Mouse (Mus musculus) T-helper 2 cell (primary cell): ENCODE measurements around the gene Hoxa1.

ENCODE experiments used
- in situ Hi-C: fragments of 300-600 bp; cut with MboI, MseI; formaldehyde crosslinking; loops from one replicate; pipeline ENCODE4 v1.15.1; 2025; ENCODE audit warnings: high pct_unique_total_duplicates

The Hoxa1 gene

DNA sequence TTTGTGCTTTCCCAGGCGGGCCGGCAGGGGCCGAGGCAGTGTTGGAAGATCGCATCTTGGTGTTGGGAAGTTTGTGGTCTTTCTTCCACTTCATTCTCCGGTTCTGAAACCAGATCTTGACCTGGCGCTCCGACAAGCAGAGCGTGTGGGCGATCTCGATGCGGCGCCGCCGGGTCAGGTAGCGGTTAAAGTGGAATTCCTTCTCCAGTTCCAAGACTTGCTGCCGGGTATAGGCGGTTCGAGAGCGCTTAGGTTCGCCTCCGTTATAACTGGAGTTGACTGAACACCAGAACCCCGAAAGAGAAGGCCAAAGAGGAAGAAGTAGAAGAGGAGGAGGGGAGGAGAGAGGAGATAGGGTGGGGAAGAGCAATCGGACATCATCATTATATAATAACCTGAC lies 32.3 kb upstream of the Hoxa1 start:
- in situ Hi-C loops = no loop called here

DNA sequence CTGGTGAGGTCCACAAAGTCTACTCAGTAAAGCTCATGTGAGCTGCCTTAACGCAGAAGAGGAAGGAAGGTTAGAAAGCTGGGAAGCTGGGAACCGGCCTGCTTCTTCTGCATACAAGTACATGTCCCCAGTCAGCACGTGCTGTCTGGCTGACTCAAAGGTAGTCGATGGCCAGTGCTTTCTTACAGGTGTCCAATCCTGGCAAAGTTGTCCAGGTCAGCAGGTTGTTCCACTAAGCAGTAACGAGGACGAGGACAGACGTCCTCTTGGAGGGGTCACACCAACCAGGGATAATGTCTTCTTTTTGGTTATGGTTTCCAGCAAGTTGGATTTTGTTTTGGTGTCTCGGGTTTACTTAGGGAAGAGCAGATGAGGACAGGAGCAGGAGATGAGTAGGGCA lies 31.8 kb upstream of the Hoxa1 start:
- in situ Hi-C loops = no loop called here

DNA sequence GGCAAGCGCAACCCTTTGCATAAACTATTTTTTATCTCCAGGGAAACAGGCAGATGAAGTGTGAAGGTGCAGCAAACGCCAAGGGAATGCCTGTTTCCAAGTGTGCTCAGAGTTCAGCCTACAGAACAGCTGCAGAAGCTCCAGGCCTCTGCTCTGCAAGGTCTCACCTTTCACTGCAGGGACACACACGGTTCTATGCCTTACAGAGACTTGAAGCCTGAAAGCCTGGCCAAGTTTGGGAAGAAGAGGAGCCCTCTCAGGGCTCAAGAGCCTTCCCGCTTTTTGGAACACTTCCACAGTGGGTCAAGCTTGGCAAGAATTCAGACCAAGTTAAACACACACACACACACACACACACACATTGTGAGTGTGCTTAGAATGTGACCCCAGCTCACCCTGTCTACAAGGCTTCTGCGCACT lies 31.1 kb upstream of the Hoxa1 start:
- in situ Hi-C loops = no loop called here

DNA sequence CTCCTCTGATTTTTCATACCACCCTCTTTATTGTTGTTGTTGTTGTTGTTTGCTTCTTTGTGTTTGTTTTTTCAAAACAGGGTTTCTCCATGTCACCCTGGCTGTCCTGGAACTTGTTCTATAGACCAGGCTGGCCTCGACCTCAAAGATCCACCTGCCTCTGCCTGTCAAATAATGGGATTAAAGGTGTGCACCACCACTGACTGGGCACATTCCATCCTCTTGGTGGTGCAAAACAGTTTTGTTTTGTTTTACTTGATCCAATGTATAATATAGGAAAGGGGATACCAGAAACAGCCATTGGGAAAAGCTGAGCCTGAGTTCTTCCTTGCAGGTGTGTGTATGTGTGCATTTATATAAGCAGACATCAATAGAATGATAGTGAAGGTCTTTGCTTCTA lies 28.4 kb upstream of the Hoxa1 start:
- in situ Hi-C loops = no loop called here

DNA sequence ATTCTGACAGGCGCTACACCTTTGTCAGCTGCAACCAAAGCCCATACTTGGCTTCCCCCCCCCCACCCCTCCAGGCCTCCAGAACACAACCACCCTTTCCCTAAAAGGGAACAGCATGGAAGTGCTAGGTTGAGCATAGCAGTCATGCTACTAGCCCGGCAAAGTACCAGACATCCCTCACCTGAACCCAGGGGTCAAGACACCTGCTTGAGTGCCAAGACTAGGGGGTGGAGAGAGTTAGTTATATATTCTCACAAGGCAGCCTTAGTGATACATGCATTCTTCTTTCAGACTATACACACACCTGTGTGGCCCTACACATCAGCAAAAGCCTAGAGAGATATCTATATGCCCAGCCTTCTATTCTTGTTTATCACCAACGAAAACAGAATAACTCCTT lies 27.7 kb upstream of the Hoxa1 start:
- in situ Hi-C loops = no loop called here

DNA sequence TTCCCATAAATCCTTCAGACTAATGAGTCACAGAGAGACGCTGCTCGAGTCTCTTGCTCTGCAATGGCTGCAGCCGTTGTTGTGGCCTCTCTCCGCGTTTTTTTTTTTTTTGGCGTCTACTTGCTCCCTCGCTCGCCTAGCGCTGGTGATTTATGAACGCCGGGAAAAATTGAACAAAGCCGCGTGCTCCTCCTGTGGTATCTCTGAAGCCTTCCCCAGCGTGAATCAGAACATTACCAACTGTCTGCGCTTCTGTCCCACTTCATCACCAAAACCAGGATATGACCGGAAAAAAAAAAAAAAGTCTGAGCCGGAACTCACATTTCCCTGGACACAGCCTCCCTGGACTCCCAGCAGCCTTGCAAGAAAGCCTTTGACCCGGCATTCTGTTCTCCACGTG lies 27.1 kb upstream of the Hoxa1 start:
- in situ Hi-C loops = no loop called here

DNA sequence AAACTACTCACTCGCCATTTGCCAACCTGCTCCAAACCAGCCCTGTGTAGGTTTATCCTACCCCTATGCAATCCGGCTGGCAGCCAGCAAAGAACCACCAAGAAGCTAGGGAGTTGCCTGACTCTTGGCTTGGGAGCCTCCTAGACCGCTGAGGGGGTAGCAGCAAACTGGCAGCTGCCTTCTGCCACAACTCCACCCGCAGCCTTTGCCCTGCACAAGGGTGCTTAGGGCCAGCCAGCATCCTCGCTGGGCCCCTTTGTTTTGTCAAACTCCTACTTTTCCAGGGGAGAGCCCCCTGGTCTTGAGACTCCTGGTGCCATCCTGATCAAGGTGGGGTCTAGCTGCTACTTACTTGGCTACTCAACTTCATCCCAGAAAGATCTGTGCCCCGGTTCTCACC lies 26.6 kb upstream of the Hoxa1 start:
- in situ Hi-C loops = no loop called here

DNA sequence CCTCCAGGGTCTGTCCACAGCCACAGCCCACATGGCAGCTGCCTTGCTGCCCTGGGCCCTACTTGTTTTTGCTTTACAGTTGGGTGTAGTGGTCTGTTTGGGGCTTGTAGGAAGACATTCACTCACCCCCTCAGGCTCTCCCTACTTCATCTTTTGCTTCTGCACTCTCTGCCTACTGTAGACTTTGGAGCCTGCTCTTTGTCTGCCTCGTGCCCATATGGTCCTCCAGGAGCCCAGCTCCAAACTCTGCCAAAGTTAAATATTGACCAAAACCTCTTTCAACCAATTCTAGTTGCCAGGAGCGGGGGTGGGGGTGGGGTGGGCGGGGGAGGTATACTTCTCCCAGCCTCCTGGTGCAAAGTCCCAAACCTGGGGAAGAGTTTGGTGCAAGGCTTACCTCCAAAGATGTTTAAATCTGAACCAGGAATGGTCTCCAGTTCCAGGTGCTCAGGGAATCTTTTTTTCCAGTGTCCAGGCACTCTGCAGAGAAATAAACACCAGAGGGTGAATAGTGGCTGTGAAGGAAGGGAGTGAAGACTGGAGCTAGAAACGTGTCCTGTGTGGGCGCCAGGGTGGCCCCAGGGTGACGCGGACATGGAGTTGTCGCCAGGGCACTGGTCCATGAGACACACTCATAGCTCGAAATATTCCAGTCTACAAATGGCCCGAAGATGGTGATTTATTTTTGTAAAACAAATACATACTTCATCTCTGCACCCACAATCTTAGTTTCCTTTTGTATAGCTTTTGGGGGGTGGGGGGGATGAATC lies 25.4 kb upstream of the Hoxa1 start:
- in situ Hi-C loops = no loop called here

DNA sequence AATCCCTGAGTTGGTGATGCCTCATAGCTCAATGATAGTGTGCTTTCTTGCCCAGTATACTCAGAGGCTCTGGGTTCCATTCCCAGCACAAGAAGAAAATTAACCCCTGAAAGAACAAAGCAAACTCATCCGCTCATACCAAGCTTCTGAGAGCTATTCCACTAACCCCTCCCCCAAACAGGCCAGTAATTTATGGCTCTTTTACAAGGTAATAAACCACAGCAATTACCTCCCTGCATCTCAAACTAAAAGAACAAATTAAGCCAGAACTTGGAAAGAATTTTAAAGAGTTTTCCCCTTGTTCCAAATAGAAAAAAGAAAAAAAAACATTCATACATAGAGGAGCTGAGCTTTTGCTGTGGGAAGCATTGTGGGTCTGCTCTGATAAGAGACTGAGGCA lies 24.7 kb upstream of the Hoxa1 start:
- in situ Hi-C loops = no loop called here

DNA sequence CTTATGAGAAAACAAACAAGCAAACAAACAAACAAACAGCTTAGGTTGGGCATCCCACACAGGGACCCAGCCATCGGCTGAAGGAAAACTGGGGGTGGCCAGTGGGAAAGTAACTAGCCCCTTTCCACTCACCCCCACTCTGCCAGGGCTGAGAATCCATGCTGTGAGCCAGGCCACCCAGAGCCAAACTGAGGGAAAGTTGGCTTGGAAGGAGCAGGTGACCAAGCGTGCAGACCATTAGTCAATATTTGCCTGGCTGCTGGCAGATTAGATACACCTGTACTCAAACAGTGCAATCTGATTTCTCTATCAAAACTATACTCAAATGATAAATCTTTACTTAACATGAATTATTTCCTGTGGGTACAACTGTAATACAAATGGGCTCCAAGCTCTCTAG lies 23.9 kb upstream of the Hoxa1 start:
- in situ Hi-C loops = no loop called here

DNA sequence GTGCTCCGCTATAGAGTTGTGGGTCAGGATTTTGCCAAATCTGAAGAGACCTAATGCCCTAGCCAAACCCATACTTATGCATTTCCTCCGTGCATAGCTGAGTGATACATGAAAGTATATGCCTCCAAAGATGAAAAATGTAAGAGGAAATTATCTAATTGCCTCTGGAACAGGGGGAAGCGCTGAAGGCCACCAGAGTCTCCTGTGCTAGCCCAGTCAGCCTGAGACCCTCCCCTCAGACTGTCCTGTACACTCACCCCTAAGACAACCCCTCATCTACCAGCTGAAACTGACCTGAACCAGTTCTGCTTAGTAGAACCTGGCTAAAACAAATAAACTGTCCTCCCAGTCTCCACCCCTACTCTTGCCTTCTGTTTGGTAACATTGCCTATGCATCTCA lies 22.6 kb upstream of the Hoxa1 start:
- in situ Hi-C loops = no loop called here

DNA sequence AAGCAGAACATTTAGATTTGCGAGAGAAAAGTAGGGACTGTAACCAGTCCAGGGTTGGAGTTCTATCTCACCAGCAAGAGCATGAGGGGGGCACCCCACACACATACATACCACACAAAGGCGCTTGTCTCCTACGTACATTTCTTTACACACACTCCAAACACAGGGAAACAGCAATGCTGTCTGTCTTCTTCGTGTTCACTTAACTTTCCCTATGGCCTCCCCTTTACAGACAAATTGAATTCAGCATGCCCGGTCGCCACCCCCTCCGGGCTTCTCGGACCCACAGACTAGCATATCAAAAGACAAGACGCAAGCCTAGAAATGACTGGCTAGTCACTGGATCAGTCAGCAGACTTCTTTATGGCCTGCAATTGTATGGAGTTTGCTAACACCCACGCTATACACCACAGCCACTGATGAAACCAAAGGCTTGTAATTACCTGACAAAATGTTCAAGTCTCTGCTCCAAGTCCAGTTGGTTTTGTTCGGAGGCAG lies 22.1 kb upstream of the Hoxa1 start:
- in situ Hi-C loops = no loop called here

DNA sequence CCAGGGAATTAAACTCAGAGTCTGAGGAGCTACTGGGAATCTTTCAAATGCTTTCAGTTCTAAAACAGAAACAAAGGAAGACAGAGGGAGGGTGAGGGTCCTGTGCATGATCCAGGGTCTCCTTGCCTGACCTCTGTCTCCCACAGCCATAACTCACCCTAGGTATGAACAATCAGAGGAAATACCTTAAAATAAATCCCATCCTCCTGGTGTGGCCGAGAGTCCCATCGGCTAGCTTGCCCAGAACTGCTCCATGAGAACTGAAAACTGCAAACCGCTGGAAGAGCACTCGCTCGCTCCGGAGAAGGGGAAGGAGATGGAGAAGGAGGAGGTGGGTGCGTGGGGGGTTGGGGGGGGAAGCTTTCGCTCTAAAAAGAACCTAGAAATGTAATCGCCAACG lies 21.6 kb upstream of the Hoxa1 start:
- in situ Hi-C loops = no loop called here

DNA sequence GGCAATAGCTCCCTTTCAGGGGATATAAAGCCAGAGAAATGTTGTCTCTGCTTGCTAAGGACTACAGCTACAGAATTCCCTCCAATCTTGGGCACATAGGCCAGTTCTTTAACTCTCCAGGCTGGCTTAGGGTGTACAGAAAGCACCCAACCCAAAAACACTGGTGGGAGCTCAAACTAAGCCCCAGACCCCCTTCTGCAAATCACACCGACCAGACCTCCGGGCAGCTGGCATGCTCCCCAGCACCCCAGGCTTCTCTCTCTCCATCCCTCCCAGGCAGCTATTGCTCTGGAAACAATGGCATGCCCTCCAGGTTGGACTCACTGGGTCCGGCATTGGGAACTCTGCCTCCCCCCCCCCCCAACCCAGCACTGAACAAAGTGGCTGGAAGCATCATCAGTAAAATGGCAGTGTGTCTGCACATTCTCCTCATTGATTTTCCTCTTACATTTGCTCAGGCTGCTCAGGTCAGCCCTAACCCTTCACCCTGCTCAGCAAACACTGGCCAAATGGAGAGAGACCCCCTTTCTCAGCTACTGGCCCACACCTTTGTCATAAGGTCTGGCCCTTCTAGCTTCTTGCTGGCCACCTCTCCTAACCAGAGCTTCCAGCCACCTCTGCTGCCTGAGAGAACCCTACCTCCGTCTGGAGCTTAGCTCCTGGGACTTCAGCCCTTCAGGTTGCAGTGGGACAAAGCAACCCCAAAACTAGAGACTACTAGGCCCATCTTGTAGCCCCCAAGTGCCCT lies 21.0 kb upstream of the Hoxa1 start:
- in situ Hi-C loops = no loop called here

DNA sequence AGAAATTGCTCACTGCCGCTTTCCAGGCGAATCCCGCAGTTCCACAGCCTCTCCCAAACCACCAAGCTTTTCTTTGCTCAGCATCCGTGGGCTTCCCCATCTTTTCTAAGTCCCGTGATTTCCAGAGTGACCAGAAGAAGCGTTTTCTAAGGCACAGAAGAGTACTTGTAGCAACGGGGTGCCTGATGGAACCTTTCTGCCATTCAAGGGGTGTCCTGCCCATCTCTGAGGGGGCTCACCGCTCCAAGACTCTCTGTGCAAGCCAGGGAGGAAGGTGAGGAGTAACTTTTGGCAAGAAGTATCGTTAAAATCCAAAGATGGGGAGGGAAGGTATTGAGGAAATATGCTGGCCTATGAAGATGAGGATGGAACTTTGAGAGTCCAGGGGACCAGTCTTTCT lies 19.7 kb upstream of the Hoxa1 start:
- in situ Hi-C loops = no loop called here

DNA sequence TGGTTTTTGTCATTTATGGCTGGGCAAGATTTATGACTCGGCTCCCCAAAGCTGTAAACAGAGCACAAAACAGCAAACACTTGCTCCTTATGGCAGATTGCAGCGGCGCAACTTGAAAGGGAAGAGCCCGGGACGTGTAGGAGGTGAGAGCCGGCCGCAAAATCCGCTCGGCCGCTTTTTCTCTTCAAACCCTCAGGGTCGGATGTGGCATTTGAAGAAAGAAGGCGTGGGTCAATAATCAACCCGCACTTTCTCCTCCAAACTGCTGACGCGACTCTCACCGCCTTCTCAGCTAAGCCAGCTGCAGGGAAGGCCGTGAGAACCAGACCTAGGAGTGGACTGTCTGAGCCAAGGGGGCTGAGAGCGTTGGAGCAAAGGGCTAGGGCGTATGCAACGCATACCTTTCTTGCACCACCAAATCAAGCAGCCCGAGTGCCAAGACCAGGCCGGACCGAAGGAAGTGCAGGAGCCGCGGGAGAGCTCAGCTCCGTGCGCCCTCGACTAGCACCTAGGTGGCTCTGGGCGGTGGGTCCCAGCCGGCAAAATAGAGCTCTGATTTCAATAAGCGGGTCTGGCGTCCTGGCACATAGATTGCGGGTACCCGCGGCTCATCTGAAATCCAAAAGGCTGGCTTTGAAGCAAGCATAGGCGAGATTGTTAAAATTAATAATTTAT lies 19.1 kb upstream of the Hoxa1 start, which contains the start of gene 5730596B20Rik:
5730596B20Rik (plus strand) TSS at position 438 of the 675 bp plus-strand sequence.
- in situ Hi-C loops = no loop called here

DNA sequence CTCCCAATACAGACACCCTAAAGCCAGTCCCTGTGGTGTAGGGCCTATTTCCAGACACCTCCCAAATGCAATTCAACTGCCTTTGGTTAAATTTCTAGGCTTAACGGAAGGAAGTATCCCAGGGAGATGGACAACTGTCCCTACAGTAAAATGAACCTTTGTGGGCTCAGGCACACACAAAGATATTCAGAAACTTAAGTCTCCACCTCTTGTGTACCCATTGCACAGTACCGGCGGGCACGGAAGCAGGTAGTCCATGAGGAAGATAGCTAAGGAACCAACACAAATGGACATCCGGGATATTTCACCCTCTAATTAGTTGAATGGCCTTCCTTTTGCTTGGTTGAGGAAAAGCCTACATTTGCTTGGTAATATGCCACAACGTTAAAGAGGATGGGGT lies 18.3 kb upstream of the Hoxa1 start:
- in situ Hi-C loops = no loop called here

DNA sequence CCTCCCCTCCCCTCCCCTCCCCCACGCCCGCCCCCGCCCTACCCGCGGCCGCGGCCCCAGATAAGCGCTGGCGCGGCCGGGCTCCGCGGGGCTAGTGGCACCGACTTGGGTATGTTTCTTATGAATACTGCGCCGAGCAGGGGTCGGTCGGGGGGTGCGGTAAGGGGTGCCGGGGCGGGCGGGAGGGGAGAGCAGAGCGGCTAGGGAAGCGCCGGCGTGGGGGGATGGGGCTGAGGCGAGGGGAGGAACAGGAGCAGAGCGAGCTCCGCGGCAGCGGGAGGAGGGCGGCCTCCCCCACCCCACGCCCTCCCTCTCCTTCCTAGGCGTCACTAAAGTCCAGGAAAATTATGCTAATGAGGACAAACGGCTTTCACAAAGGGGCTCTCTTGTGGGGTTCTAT lies 17.7 kb upstream of the Hoxa1 start:
- in situ Hi-C loops = no loop called here

DNA sequence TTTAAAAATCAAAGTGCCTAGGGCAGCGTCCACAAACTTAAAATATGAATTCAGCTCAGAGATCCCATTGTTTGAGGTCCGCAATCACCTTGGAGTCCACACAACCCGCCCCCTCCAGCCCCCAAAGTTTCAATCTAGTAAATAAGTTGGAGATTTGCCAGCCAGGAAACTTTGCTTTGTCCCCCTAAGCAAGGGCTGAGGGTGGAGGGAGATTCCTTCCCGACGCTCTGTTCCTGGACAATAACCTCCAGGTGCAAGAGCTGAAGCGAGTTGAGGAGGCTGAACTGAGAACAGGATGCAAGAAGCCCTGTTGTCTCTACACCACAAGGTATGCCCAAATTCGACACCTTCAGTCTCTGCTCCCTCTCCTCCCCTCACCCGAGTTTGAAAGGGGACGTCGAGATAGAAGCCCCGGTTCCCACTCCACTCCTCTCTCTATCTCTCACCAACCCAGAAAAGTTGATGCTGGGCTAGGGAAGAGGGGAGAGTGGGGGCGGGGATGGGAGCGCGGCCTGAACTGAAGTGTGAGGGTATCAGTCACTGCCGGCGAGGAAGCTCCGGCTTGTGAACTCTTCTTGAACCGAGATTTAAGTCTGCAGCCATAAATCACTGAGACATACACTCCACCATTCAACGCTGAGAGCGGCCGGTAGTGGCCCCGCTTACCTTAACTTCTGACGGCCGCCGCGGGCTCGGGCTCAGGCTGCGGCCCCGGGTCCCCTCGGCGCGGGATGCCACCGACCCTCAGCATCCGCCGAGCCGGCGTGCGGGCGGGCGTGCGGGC lies 17.0 kb upstream of the Hoxa1 start:
- in situ Hi-C loops = no loop called here

DNA sequence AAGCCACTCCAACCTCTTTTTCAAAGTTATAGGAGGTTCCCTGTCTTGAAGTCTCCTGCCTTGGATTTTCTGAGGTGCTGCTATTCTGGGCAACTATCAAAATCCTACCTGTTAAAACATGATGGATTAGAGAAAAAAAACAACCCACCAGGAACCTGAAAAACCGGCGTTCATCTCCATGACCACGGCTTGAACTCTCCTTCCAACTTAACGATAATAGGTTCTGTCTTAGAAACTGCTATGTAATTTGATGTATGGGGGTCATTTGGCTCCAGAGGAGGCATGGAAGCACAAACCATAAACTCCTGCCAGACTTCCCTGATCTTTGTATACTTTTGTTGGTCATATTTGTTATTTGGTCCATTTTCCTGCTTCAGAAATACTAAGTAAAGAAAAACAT lies 15.5 kb upstream of the Hoxa1 start:
- in situ Hi-C loops = no loop called here

DNA sequence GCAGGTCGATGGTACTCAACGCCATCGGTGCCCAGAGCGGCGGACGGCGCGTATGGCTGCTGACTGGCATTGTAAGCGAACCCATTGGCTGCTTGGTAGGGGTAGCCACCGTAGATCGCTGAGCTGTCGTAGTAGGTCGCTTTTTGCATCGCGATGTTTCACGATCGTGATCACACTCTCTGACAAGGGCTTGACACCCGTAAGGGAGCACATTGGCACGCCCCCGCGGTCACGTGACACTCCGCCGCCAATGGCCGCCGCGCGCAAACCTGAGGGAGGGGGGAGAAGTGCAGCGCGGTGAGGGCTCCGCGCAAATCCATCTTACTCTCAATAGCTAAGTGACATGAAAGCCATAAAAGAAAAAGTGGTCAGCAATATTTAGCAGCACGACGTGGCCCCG lies 14.4 kb upstream of the Hoxa1 start:
- in situ Hi-C loops = no loop called here

DNA sequence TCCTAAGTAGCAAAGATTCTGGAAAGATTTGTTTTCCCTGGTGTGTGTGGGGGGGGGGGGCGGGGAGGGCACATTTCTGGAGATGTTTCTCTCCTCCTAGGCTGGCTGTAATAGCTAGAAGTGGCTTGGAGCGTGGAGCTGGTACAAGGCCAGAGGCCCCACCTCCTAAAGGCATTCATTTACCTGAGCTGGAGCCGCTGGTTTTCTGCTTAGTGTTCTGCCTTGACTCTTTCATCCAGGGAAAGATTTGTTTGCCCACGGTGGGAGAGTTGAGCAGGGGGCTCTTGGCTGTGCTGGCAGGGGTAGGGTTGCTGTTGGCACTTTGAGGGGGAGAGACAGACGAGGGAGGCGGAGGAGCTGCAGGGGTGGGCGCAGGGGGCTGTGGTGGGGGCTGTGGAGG lies 13.8 kb upstream of the Hoxa1 start:
- in situ Hi-C loops = no loop called here
